Mouse (Mus musculus): Measurements from ENCODE around the gene Ky.

- TF ChIP-seq GATA1 (IDR thresholded peaks at IDR 0.05; ENCODE audit: borderline replicate concordance, low read length), result no peak
- TF ChIP-seq FLI1 (IDR thresholded peaks at IDR 0.05; ENCODE audit: low read length), result no peak
Measured at GRCm38 (mm10) chr9:102499746-102500145, 5.8 kb upstream of the Ky start.

Data from megakaryocyte, embryonic 14.5 days (primary cell).